ENCODE assay signal across 15 mouse cellular contexts in genomic region chr10:83996489-83996888, GRCm38 (mm10).
DNase-seq lines count a peak whose midpoint lies in the region; ATAC-seq lines count a peak whose summit lies in the region.
"Had no signal": no experiment of that assay in that cellular context is flagged by ENCODE, and none has a peak within 500 bp of the region (broad histone marks: within the 10 kb centered on the region; RNA-seq: fewer than 3 reads in every experiment).

No protein-coding gene starts in this region.

- intact Hi-C loops in heart, postnatal 25 days (cut with DNase I): loop anchor here (5.0 kb wide), 1 partner anchor 124 kb away; no protein-coding TSS in a partner anchor

- WGBS in heart, embryonic 15.5 days: 85% methylated on average over 2 of the region's 2 CpGs
- 80% methylated on average over 2 of the region's 2 CpGs for WGBS in intestine, embryonic 15.5 days

- no peak for ATAC-seq in heart, embryonic 15.5 days (replicated peaks; ENCODE audit: insufficient number of reproducible peaks, insufficient read depth, low FRiP score, low read depth)
- ATAC-seq in intestine, embryonic 15.5 days: no peak
- ATAC-seq: inflammation-experienced regulatory T-cells, adult 6 months had no signal

- H3K9me3 ChIP-seq in heart, embryonic 15.5 days (replicated peaks): no peaks in the 10 kb centered on the region
- no peaks in the 10 kb centered on the region for H3K9me3 ChIP-seq in intestine, embryonic 15.5 days
- H3K9me3 ChIP-seq: embryonic facial prominence, embryonic 12.5 days; neural tube, embryonic 13.5 days had no signal

- H3K4me2 ChIP-seq in heart, embryonic 15.5 days: no peak overlapping the region
- no peak overlapping the region for H3K4me2 ChIP-seq in intestine, embryonic 15.5 days (replicated peaks)
- H3K4me2 ChIP-seq: embryonic facial prominence, embryonic 12.5 days; neural tube, embryonic 13.5 days had no signal

- DNase-seq in heart, postnatal 25 days (ENCODE audit: low spot score): no peak
- DNase-seq in 3T3-L1 (ENCODE audit: low read depth, low spot score) (peak; percentile 62), MEL-GATA-1-ER (ENCODE audit: extremely low read depth, low read depth) (peak; percentile 30)
- no peak for DNase-seq in embryo, embryonic 9.5 days (ENCODE audit: extremely low spot score)
- no peak for DNase-seq in cerebellum, adult 11-12 months
- DNase-seq in left cerebral cortex, adult 8-10 months (ENCODE audit: low spot score in 2 of 2): no peak
- DNase-seq: right cerebral cortex, postnatal 25 days; thymus, adult 2 months had no signal

- H3K27ac ChIP-seq in heart, embryonic 15.5 days: peak overlapping the region; percentile 57
- 0 out of 2 replicates have a peak overlapping the region, but pooled peaks have one; percentile 19 for H3K27ac ChIP-seq in intestine, embryonic 15.5 days
- H3K27ac ChIP-seq: neural tube, embryonic 13.5 days had no signal

- H3K9ac ChIP-seq in heart, embryonic 15.5 days: no peak overlapping the region
- no peak overlapping the region for H3K9ac ChIP-seq in intestine, embryonic 15.5 days
- H3K9ac ChIP-seq: embryonic facial prominence, embryonic 12.5 days; neural tube, embryonic 13.5 days had no signal

- no peaks in the 10 kb centered on the region for H3K27me3 ChIP-seq in heart, embryonic 15.5 days
- no peaks in the 10 kb centered on the region for H3K27me3 ChIP-seq in intestine, embryonic 15.5 days (replicated peaks)
- H3K27me3 ChIP-seq: embryonic facial prominence, embryonic 12.5 days; neural tube, embryonic 13.5 days had no signal

- no peak overlapping the region for H3K4me3 ChIP-seq in heart, embryonic 15.5 days
- no peak overlapping the region for H3K4me3 ChIP-seq in intestine, embryonic 15.5 days (replicated peaks)
- H3K4me3 ChIP-seq: embryonic facial prominence, embryonic 12.5 days; megakaryocyte, embryonic 14.5 days; neural tube, embryonic 13.5 days had no signal

- peaks cover 15% of the 10 kb centered on the region for H3K4me1 ChIP-seq in heart, embryonic 15.5 days (replicated peaks)
- peaks cover 10% of the 10 kb centered on the region; the same call in 1 of the 2 replicates for H3K4me1 ChIP-seq in intestine, embryonic 15.5 days (replicated peaks)
- H3K4me1 ChIP-seq: megakaryocyte, embryonic 14.5 days had no signal

- H3K36me3 ChIP-seq in heart, embryonic 15.5 days: no peaks in the 10 kb centered on the region
- no peaks in the 10 kb centered on the region for H3K36me3 ChIP-seq in intestine, embryonic 15.5 days
- H3K36me3 ChIP-seq: embryonic facial prominence, embryonic 12.5 days; G1E; neural tube, embryonic 13.5 days had no signal

Comparison
In these comparisons a context has a peak if more than half of its experiments do, and no peak if none do; other contexts are left out.
1. DNase-seq: peak in 3T3-L1 (single experiment) and MEL-GATA-1-ER (single experiment); none in heart, postnatal 25 days (single experiment), embryo, embryonic 9.5 days (single experiment), cerebellum, adult 11-12 months (single experiment) and left cerebral cortex, adult 8-10 months (0 of 2).